Mouse (Mus musculus) embryonic fibroblast, embryonic 13.5 days (primary cell): Measurements from ENCODE around the gene Ube2e3.

ENCODE experiments used
- CTCF ChIP-seq: IDR thresholded peaks from 2 replicates; pipeline ENCODE4 v1.5.1; 2011; ENCODE audit warnings: mild to moderate bottlenecking, control low read depth, low read length, moderate library complexity, borderline replicate concordance; ENCODE audit not compliant: insufficient read depth
- POLR2A ChIP-seq: IDR thresholded peaks from 2 replicates; pipeline ENCODE4 v1.6.1; 2011; ENCODE audit warnings: low read depth, mild to moderate bottlenecking, control low read depth, low read length, moderate library complexity

GRCm38 (mm10) chr2:78858628-78859027 lies 9.3 kb upstream of the Ube2e3 start:
- no peak for TF ChIP-seq CTCF
- TF ChIP-seq POLR2A = no peak
